Mouse (Mus musculus) myocyte (in vitro differentiated cells): ENCODE results near the gene Coq5. TPM values are rescaled to one million over a fixed set of nuclear protein-coding genes. Genes with fewer than 3 reads are reported as not detected.

ENCODE experiments used
- H3K27me3 ChIP-seq: one replicate; pipeline ENCODE4 v1.6.1; 2011; ENCODE audit not compliant: control insufficient read depth, insufficient read depth, insufficient read length
- H3K36me3 ChIP-seq: one replicate; pipeline ENCODE4 v1.6.1; 2011; ENCODE audit not compliant: control insufficient read depth, insufficient read depth
- H3K4me2 ChIP-seq: one replicate; pipeline ENCODE4 v1.6.1; 2011; ENCODE audit warnings: low read depth, control low read depth
- H3K4me3 ChIP-seq: one replicate; pipeline ENCODE4 v1.5.1; 2011; ENCODE audit warnings: mild to moderate bottlenecking, control low read depth, moderate library complexity
- H3K79me2 ChIP-seq: one replicate; pipeline ENCODE4 v1.6.1; 2011; ENCODE audit not compliant: control insufficient read depth, insufficient read depth
- H3ac ChIP-seq: one replicate; pipeline ENCODE4 v1.6.1; 2011; ENCODE audit not compliant: control insufficient read depth, insufficient read length
- CEBPB ChIP-seq: IDR thresholded peaks from 2 replicates; pipeline ENCODE4 v1.6.1; 2011; ENCODE audit warnings: mild to moderate bottlenecking, moderate library complexity; ENCODE audit not compliant: poor library complexity, insufficient read depth, severe bottlenecking
- E2F4 ChIP-seq: IDR thresholded peaks from one replicate; pipeline ENCODE4 v1.6.1; 2011; ENCODE audit warnings: mild to moderate bottlenecking, control low read depth, moderate library complexity; ENCODE audit not compliant: insufficient read depth
- MAX ChIP-seq: IDR thresholded peaks from one replicate; pipeline ENCODE4 v1.6.1; 2011; ENCODE audit warnings: low read depth, mild to moderate bottlenecking, control low read depth
- MYOD1 ChIP-seq, 3 experiments: IDR thresholded peaks; one replicate each; pipeline ENCODE4 v1.6.1; 2011; ENCODE audit warnings: control low read depth in 2 of 3, low read depth in 2 of 3, mild to moderate bottlenecking in 2 of 3, moderate library complexity in 1 of 3; ENCODE audit not compliant: insufficient read length in 2 of 3, control insufficient read depth in 1 of 3
- MYOG ChIP-seq, 3 experiments: IDR thresholded peaks; one replicate each; pipeline ENCODE4 v1.6.1; 2011; ENCODE audit warnings: control low read depth in 2 of 3, low read depth in 2 of 3, mild to moderate bottlenecking in 2 of 3; ENCODE audit not compliant: insufficient read length in 2 of 3, control insufficient read depth in 1 of 3, insufficient read depth in 1 of 3
- POLR2A ChIP-seq: IDR thresholded peaks from one replicate; pipeline ENCODE4 v1.6.1; 2011; ENCODE audit warnings: low read depth, mild to moderate bottlenecking, control low read depth, moderate library complexity; ENCODE audit not compliant: insufficient read length
- POLR2AphosphoS2 ChIP-seq: IDR thresholded peaks from one replicate; pipeline ENCODE4 v1.6.1; 2011; ENCODE audit warnings: low read depth, control low read depth; ENCODE audit not compliant: insufficient read length
- REST ChIP-seq: IDR thresholded peaks from one replicate; pipeline ENCODE4 v1.6.1; 2011; ENCODE audit warnings: mild to moderate bottlenecking, control low read depth, moderate library complexity; ENCODE audit not compliant: insufficient read depth, insufficient read length
- SRF ChIP-seq: IDR thresholded peaks from one replicate; pipeline ENCODE4 v1.6.1; 2011; ENCODE audit warnings: low read depth; ENCODE audit not compliant: control insufficient read depth, insufficient read length
- TCF12 ChIP-seq: IDR thresholded peaks from one replicate; pipeline ENCODE4 v1.6.1; 2011; ENCODE audit warnings: mild to moderate bottlenecking, control low read depth; ENCODE audit not compliant: poor library complexity, insufficient read depth, severe bottlenecking
- TCF3 ChIP-seq: IDR thresholded peaks from one replicate; pipeline ENCODE4 v1.6.1; 2011; ENCODE audit warnings: low read depth, control low read depth; ENCODE audit not compliant: insufficient read length
- USF1 ChIP-seq: IDR thresholded peaks from one replicate; pipeline ENCODE4 v1.6.1; 2011; ENCODE audit warnings: low read depth, mild to moderate bottlenecking, control low read depth, moderate library complexity
- polyA plus RNA-seq: library from polyadenylated mRNA; unstranded; fragments of >200 nt; fragmentation: generic; extraction: Trizol; gene quantifications from one replicate; pipeline ENCODE4 v1.2.1, GENCODE M21; 2012; ENCODE audit warnings: missing spikeins

Gene Coq5
- polyA plus RNA-seq, 1 experiment: 43.7 TPM

DNA sequence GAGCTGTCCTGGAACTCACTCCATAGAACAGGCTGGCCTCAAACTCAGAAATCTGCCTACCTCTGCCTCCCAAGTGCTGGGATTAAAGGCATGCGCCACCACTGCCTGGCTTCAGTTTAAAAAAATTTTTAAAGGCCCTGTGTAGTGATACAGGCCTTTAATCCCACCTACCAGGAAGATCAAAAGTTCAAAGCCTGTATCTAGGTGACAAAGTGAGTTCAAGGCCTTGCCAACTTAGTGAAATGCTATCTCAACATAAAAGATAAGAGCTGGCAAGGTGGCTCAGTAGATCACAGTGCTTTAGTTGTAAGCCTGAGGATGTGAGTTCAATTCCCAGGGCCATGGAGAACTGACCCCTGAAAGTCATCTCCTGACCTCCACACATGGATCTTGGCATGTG is 1.4 kb upstream of the Coq5 start:
- Histone ChIP-seq H3K4me3 (no peak overlapping the region), H3ac (no peak overlapping the region), H3K27me3 (no peaks in the 10 kb centered on the region), H3K36me3 (no peaks in the 10 kb centered on the region), H3K4me2 (no peak overlapping the region), H3K79me2 (peaks cover 21% of the 10 kb centered on the region)
- TF ChIP-seq CEBPB (no peak), USF1 (no peak), TCF12 (no peak), TCF3 (no peak), MYOG (IDR thresholded peaks at IDR 0.05; ENCODE audit: control insufficient read depth in 1 of 3, insufficient read depth in 1 of 3, insufficient read length in 2 of 3, low read depth in 2 of 3) (no peak), POLR2AphosphoS2 (no peak), REST (no peak), MYOD1 (IDR thresholded peaks at IDR 0.05; ENCODE audit: control insufficient read depth in 1 of 3, insufficient read length in 2 of 3, low read depth in 2 of 3) (no peak), E2F4 (no peak), POLR2A (no peak), SRF (no peak), MAX (no peak)

DNA sequence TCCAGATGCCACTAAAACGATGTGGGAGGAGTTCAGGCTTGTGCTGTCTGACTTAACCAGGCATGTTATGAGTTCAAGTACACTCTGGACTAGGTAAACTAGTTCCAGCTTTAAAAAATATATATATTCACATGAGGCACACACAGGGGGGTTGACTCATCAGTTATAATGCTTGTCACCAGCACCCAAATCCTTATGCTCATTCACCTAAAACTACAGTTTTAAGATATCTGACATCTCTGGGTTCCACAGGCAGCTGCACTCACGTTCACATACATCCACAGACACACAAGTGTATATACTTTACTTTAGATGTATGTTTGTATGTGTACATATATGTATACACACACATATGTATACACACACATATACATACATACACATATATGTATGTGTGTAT is 681 bp upstream of the Coq5 start:
- Histone ChIP-seq H3K27me3 (no peaks in the 10 kb centered on the region), H3ac (no peak overlapping the region), H3K4me3 (peak overlapping the region; percentile 86), H3K4me2 (no peak overlapping the region), H3K79me2 (peaks cover 21% of the 10 kb centered on the region), H3K36me3 (peaks cover 5% of the 10 kb centered on the region)
- TF ChIP-seq TCF12 (no peak), SRF (no peak), MAX (no peak), MYOD1 (IDR thresholded peaks at IDR 0.05; ENCODE audit: control insufficient read depth in 1 of 3, insufficient read length in 2 of 3, low read depth in 2 of 3) (no peak), TCF3 (no peak), POLR2AphosphoS2 (no peak), E2F4 (no peak), MYOG (IDR thresholded peaks at IDR 0.05; ENCODE audit: control insufficient read depth in 1 of 3, insufficient read depth in 1 of 3, insufficient read length in 2 of 3, low read depth in 2 of 3) (no peak), POLR2A (no peak), REST (no peak)

- TF ChIP-seq POLR2AphosphoS2 (no peak), SRF (no peak), TCF3 (no peak), TCF12 (no peak), POLR2A (no peak)
- Histone ChIP-seq H3K4me2 (peak overlapping the region; percentile 99), H3K4me3 (peak overlapping the region; percentile 86), H3K79me2 (peaks cover 21% of the 10 kb centered on the region), H3K27me3 (no peaks in the 10 kb centered on the region), H3K36me3 (peaks cover 5% of the 10 kb centered on the region), H3ac (peak overlapping the region; percentile 53)
Measured at GRCm38 (mm10) chr5:115280050-115280687, 703 bp downstream of the Coq5 start.

- TF ChIP-seq POLR2AphosphoS2: no peak
- no peak for TF ChIP-seq POLR2A
- no peak for TF ChIP-seq MYOG (IDR thresholded peaks at IDR 0.05; ENCODE audit: control insufficient read depth in 1 of 3, insufficient read depth in 1 of 3, insufficient read length in 2 of 3, low read depth in 2 of 3)
- Histone ChIP-seq H3K36me3 (peaks cover 10% of the 10 kb centered on the region), H3K79me2 (peaks cover 21% of the 10 kb centered on the region), H3K4me2 (no peak overlapping the region), H3K27me3 (no peaks in the 10 kb centered on the region), H3K4me3 (no peak overlapping the region), H3ac (no peak overlapping the region)
Measured at GRCm38 (mm10) chr5:115284735-115285134, 5.3 kb downstream of the Coq5 start.

DNA sequence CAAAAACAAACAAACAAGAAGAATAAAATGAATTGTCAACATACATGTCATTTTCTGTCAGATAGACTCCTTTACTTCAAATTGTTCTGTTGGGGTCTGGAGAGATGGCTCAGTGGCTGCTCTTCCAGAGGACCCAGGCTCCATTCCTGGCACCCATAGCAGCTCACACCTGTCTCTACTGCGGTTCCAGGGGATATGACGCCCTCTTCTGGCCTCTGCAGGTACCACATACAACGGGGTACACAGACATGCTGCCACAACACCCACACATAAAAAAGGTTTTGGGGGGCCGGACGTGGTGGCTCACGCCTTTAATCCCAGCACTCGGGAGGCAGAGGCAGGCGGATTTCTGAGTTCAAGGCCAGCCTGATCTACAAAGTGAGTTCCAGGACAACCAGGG is 14.7 kb downstream of the Coq5 start:
- Histone ChIP-seq H3K27me3 (no peaks in the 10 kb centered on the region), H3K4me2 (no peak overlapping the region), H3K79me2 (peaks cover 7% of the 10 kb centered on the region), H3K4me3 (no peak overlapping the region), H3ac (no peak overlapping the region), H3K36me3 (peaks cover 25% of the 10 kb centered on the region)
- TF ChIP-seq E2F4: no peak
- no peak for TF ChIP-seq MYOD1 (IDR thresholded peaks at IDR 0.05; ENCODE audit: control insufficient read depth in 1 of 3, insufficient read length in 2 of 3, low read depth in 2 of 3)
- no peak for TF ChIP-seq MYOG (IDR thresholded peaks at IDR 0.05; ENCODE audit: control insufficient read depth in 1 of 3, insufficient read depth in 1 of 3, insufficient read length in 2 of 3, low read depth in 2 of 3)
- no peak for TF ChIP-seq TCF12
- TF ChIP-seq CEBPB: no peak
- TF ChIP-seq SRF: no peak
- no peak for TF ChIP-seq USF1
- TF ChIP-seq MAX: no peak
- TF ChIP-seq TCF3: no peak
- TF ChIP-seq REST: no peak
- TF ChIP-seq POLR2AphosphoS2: no peak
- TF ChIP-seq POLR2A: no peak
